8 mouse cellular contexts compared by ENCODE assay signal in the genomic region with DNA sequence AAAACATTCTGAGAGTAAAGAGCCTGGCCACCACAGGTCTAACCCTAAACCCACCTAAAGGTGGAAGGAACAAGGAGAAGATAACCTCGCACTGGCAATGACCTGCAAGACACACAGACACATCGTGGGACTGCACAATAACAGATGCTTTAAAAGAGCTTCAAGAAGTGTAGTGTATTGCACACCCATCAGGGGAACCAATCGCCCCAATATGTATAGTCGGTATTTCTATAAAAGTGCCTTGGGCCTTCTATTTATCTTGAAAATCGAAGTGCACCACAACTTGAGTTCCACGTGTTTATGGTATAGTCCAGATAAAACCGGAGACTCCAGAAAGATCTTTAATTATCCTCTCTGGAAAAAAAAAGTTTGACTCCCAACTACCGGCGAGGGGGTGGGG. TPM values are rescaled to one million over a fixed set of nuclear protein-coding genes. Genes with fewer than 3 reads are reported as not detected.
DNase-seq lines count a peak whose midpoint lies in the region; ATAC-seq and TF ChIP-seq lines count a peak whose summit lies in the region.

No protein-coding gene starts in this region.

- 13% methylated on average over 9 of the region's 9 CpGs for WGBS in heart, embryonic 12.5 days
- 4% methylated on average over 9 of the region's 9 CpGs for WGBS in liver, embryonic 16.5 days (ENCODE audit: insufficient replicate concordance)

- peaks cover 12% of the 10 kb centered on the region for H3K4me1 ChIP-seq in heart, embryonic 12.5 days (replicated peaks)
- peaks cover 3 to 21% of the 10 kb centered on the region in 2 experiments; a peak in 3 of 4 replicates for H3K4me1 ChIP-seq in MEL (ENCODE audit: control insufficient read depth in 1 of 2, insufficient read depth in 2 of 2, low read length in 2 of 2)
- peaks cover 14% of the 10 kb centered on the region for H3K4me1 ChIP-seq in liver, embryonic 16.5 days (ENCODE audit: control insufficient read depth, low read depth, low read length)

- peaks cover 37% of the 10 kb centered on the region for H3K79me2 ChIP-seq in MEL (ENCODE audit: control insufficient read depth, insufficient read depth, low read length, poor library complexity)

- no peak for TF ChIP-seq CTCF in MEL (IDR thresholded peaks at IDR 0.05 in 2 of 3, conservative IDR thresholded peaks at IDR 0.05 in 1 of 3; ENCODE audit: control insufficient read depth in 1 of 3, insufficient read depth in 1 of 3, low read depth in 2 of 3, low read length in 3 of 3, poor library complexity in 1 of 3, severe bottlenecking in 1 of 3)

- H3K9ac ChIP-seq in heart, embryonic 12.5 days, result peak overlapping the region; percentile 92
- H3K9ac ChIP-seq in MEL (ENCODE audit: control insufficient read depth, low read depth, low read length, poor library complexity, severe bottlenecking), result peak overlapping the region; percentile 80
- H3K9ac ChIP-seq in liver, embryonic 16.5 days (ENCODE audit: low read depth, low read length), result peak overlapping the region; percentile 86

- no peak for ATAC-seq in heart, embryonic 12.5 days (ENCODE audit: insufficient number of reproducible peaks, low FRiP score)
- ATAC-seq in liver, embryonic 16.5 days (ENCODE audit: low read depth), result no peak

- no peaks in the 10 kb centered on the region for H3K9me3 ChIP-seq in heart, embryonic 12.5 days (replicated peaks)
- H3K9me3 ChIP-seq in MEL (replicated peaks; ENCODE audit: insufficient read depth, low read length), result no peaks in the 10 kb centered on the region
- no peaks in the 10 kb centered on the region for H3K9me3 ChIP-seq in liver, embryonic 16.5 days (replicated peaks; ENCODE audit: control insufficient read depth, low read length)

- no peak for TF ChIP-seq EP300 in MEL (IDR thresholded peaks at IDR 0.05; ENCODE audit: low read depth in 1 of 2, low read length in 2 of 2)

- no peak for TF ChIP-seq RAD21 in MEL (IDR thresholded peaks at IDR 0.05; ENCODE audit: low read depth, low read length)

- H3K4me3 ChIP-seq in heart, embryonic 12.5 days, result peak overlapping the region; percentile 86
- peak overlapping the region; percentile 55 to 58 for H3K4me3 ChIP-seq in MEL (ENCODE audit: control insufficient read depth in 1 of 2, insufficient read depth in 1 of 2, low read depth in 2 of 2, low read length in 2 of 2)
- peak overlapping the region; percentile 86 for H3K4me3 ChIP-seq in liver, embryonic 16.5 days (ENCODE audit: low read depth, low read length)

- no peak for DNase-seq in heart, adult 18-20 months
- peak; percentile 72 for DNase-seq in MEL (ENCODE audit: low read depth, low spot score)
- peak; percentile 11 for DNase-seq in forelimb bud, embryonic 11.5 days (ENCODE audit: low read depth, low spot score)
- no peak for DNase-seq in layer of hippocampus, adult 9-10 months (ENCODE audit: low spot score)
- DNase-seq in ovary, adult 18-20 months (ENCODE audit: low spot score), result no peak
- DNase-seq in kidney, postnatal 4 days, result no peak

- peak overlapping the region; percentile 91 for H3K4me2 ChIP-seq in heart, embryonic 12.5 days
- peak overlapping the region; percentile 79 for H3K4me2 ChIP-seq in liver, embryonic 16.5 days (ENCODE audit: low read depth, low read length)

- no peak for TF ChIP-seq POLR2A in MEL (IDR thresholded peaks at IDR 0.05; ENCODE audit: control insufficient read depth in 1 of 2, insufficient read depth in 1 of 2, low read depth in 1 of 2, low read length in 2 of 2, poor library complexity in 1 of 2)

- peaks cover 22% of the 10 kb centered on the region for H3K36me3 ChIP-seq in heart, embryonic 12.5 days
- peaks cover 10 to 36% of the 10 kb centered on the region in 2 experiments; a peak in 3 of 4 replicates for H3K36me3 ChIP-seq in MEL (ENCODE audit: control insufficient read depth in 1 of 2, insufficient read depth in 2 of 2, low read length in 2 of 2)
- peaks cover 14% of the 10 kb centered on the region for H3K36me3 ChIP-seq in liver, embryonic 16.5 days (ENCODE audit: control insufficient read depth, insufficient read depth)

- peak overlapping the region; percentile 89 for H3K27ac ChIP-seq in heart, embryonic 12.5 days (ENCODE audit: poor library complexity, severe bottlenecking)
- peak overlapping the region; percentile 83 for H3K27ac ChIP-seq in MEL (ENCODE audit: control insufficient read depth, low read depth, low read length)
- H3K27ac ChIP-seq in liver, embryonic 16.5 days (ENCODE audit: low read length), result peak overlapping the region; percentile 90

- H3K27me3 ChIP-seq in heart, embryonic 12.5 days (replicated peaks), result no peaks in the 10 kb centered on the region
- no peaks in the 10 kb centered on the region for H3K27me3 ChIP-seq in MEL (ENCODE audit: control insufficient read depth in 1 of 2, insufficient read depth in 2 of 2, low read length in 2 of 2)
- H3K27me3 ChIP-seq in liver, embryonic 16.5 days (ENCODE audit: control insufficient read depth, insufficient read depth, low read depth, low read length), result no peaks in the 10 kb centered on the region

TF ChIP-seq in MEL, 35 proteins besides CTCF, POLR2A, EP300 and RAD21:
- TF ChIP-seq MXI1 (IDR thresholded peaks at IDR 0.05; ENCODE audit: low read depth, low read length) (peak; percentile 84), TBP (IDR thresholded peaks at IDR 0.05; ENCODE audit: low read depth, low read length) (no peak), KAT2A (conservative IDR thresholded peaks at IDR 0.05; ENCODE audit: low read depth, low read length) (no peak), SIN3A (IDR thresholded peaks at IDR 0.05; ENCODE audit: low read length) (peak; percentile 20), MYC (IDR thresholded peaks at IDR 0.05; ENCODE audit: low read depth, low read length) (peak; percentile 66; the same call in 1 of the 2 replicates), ZC3H11A (IDR thresholded peaks at IDR 0.05; ENCODE audit: low read depth, low read length) (no peak), MAX (IDR thresholded peaks at IDR 0.05; ENCODE audit: low read length) (peak; percentile 55; the same call in 1 of the 2 replicates), ZNF384 (IDR thresholded peaks at IDR 0.05; ENCODE audit: low read depth, low read length) (0 out of 2 replicates have a peak, but pooled peaks have one; percentile 6), TCF12 (IDR thresholded peaks at IDR 0.05; ENCODE audit: low read depth, low read length) (no peak)

RNA-seq across cellular contexts. Expression of gene Dut, which starts 0.3 kb away (rescaled TPM):
- polyA plus RNA-seq in heart, embryonic 12.5 days (2016; fragmentation: Nextera tagmentation; extraction: Ambion mirVana), result 137 and 143 TPM in 2 replicates
- total RNA-seq in heart, adult 18-20 months (2021), result 10 to 100 TPM; 31.9 to 32.5 TPM
- 276 and 325 TPM in 2 replicates for total RNA-seq in MEL (2012; rRNA removed)
- 100 to 1,000 TPM; 146 to 331 TPM for polyA plus RNA-seq in MEL (2012; ENCODE audit: insufficient read depth in 1 of 2, insufficient read length in 2 of 2, low read depth in 1 of 2, low replicate concordance in 2 of 2, missing spikeins in 1 of 2)
- 77.7 and 87.6 TPM in 2 replicates for polyA plus RNA-seq in liver, embryonic 16.5 days (2015; fragmentation: Nextera tagmentation; extraction: Ambion mirVana)

Comparison
In these comparisons a context has a peak if more than half of its experiments do, and no peak if none do; other contexts are left out.
1. DNase-seq: peak in MEL (single experiment) and forelimb bud, embryonic 11.5 days (single experiment); none in heart, adult 18-20 months (0 of 2), layer of hippocampus, adult 9-10 months (single experiment), ovary, adult 18-20 months (single experiment) and kidney, postnatal 4 days (0 of 2).
2. Peak in every context shown above with its lines, with median percentiles within 50 percentile points of each other: H3K27ac ChIP-seq, H3K4me3 ChIP-seq and H3K9ac ChIP-seq.